Mouse (Mus musculus) kidney, postnatal 14 days (tissue): Measurements from ENCODE around the gene Fscn1.
A peak's percentile ranks its signal among the peaks of the same experiment; 100 is the strongest.

ENCODE experiments used
- DNase-seq: peaks from one replicate; pipeline ENCODE4 v3.0.0; 2022; ENCODE audit warnings: mixed read lengths

The Fscn1 gene

GRCm38 (mm10) chr5:142959576-142960556 lies at the start of gene Fscn1:
Gene Fscn1, plus strand, starts transcription at chr5:142960343.
- DNase-seq: peak; percentile 91

- no peak for DNase-seq
Observed at GRCm38 (mm10) chr5:142911629-142912028, 48.5 kb upstream of the Fscn1 start.

- no peak for DNase-seq
Observed at GRCm38 (mm10) chr5:142912320-142912719, 47.8 kb upstream of the Fscn1 start.

GRCm38 (mm10) chr5:142912739-142913138 lies 47.4 kb upstream of the Fscn1 start:
- no peak for DNase-seq

- DNase-seq: no peak
Observed at GRCm38 (mm10) chr5:142915231-142915630, 44.9 kb upstream of the Fscn1 start.

GRCm38 (mm10) chr5:142916593-142916992 lies 43.5 kb upstream of the Fscn1 start:
- DNase-seq: no peak

GRCm38 (mm10) chr5:142917402-142917801 lies 42.7 kb upstream of the Fscn1 start:
- DNase-seq: no peak

- peak; percentile 73 for DNase-seq
Observed at GRCm38 (mm10) chr5:142920311-142921073, 39.7 kb upstream of the Fscn1 start.

- no peak for DNase-seq
Observed at GRCm38 (mm10) chr5:142921074-142921459, 39.1 kb upstream of the Fscn1 start.

GRCm38 (mm10) chr5:142922251-142922650 lies 37.9 kb upstream of the Fscn1 start:
- DNase-seq: no peak

GRCm38 (mm10) chr5:142923781-142924180 lies 36.4 kb upstream of the Fscn1 start:
- no peak for DNase-seq

- DNase-seq: no peak
Observed at GRCm38 (mm10) chr5:142924336-142924959, 35.7 kb upstream of the Fscn1 start.

- peak; percentile 79 for DNase-seq
Observed at GRCm38 (mm10) chr5:142926204-142926939, 33.8 kb upstream of the Fscn1 start.

GRCm38 (mm10) chr5:142926940-142927228 lies 33.3 kb upstream of the Fscn1 start:
- no peak for DNase-seq

- DNase-seq: no peak
Observed at GRCm38 (mm10) chr5:142927341-142927930, 32.7 kb upstream of the Fscn1 start.

GRCm38 (mm10) chr5:142928749-142929399 lies 31.3 kb upstream of the Fscn1 start:
- peak; percentile 88 for DNase-seq

GRCm38 (mm10) chr5:142929400-142929752 lies 30.8 kb upstream of the Fscn1 start:
- no peak for DNase-seq

- no peak for DNase-seq
Observed at GRCm38 (mm10) chr5:142931241-142931745, 28.9 kb upstream of the Fscn1 start.

- peak; percentile 91 for DNase-seq
Observed at GRCm38 (mm10) chr5:142932084-142932685, 28.0 kb upstream of the Fscn1 start.

- DNase-seq: no peak
Observed at GRCm38 (mm10) chr5:142932731-142933130, 27.4 kb upstream of the Fscn1 start.
